Mouse (Mus musculus) lung, adult 2 months (tissue): ENCODE measurements around the gene Eml5. TPM values are rescaled to one million over a fixed set of nuclear protein-coding genes. Genes with fewer than 3 reads are reported as not detected.

Source experiments
- DNase-seq: peaks from one replicate; pipeline ENCODE4 v3.0.0; 2022
- H3K4me1 ChIP-seq: fragments of 200-500 bp; 2 replicates; pipeline ENCODE4 v1.6.1; 2011; ENCODE audit warnings: low read length; ENCODE audit not compliant: control insufficient read depth, insufficient read depth
- H3K4me3 ChIP-seq: fragments of 200-500 bp; replicated peaks from 2 replicates; pipeline ENCODE3; 2011; ENCODE audit warnings: low read depth, mild to moderate bottlenecking, control low read depth, low read length; ENCODE audit errors: extremely low read depth
- CTCF ChIP-seq: fragments of 200-500 bp; IDR thresholded peaks from 2 replicates; pipeline ENCODE4 v1.5.1; 2011; ENCODE audit warnings: mild to moderate bottlenecking, low read length, control low read depth; ENCODE audit not compliant: insufficient read depth
- POLR2A ChIP-seq: fragments of 200-500 bp; IDR thresholded peaks from 2 replicates; pipeline ENCODE4 v1.6.1; 2011; ENCODE audit warnings: low read depth, mild to moderate bottlenecking, control low read depth, low read length, borderline replicate concordance; ENCODE audit errors: extremely low read depth
- WGBS: fragments of 180-500 bp; shearing (Covaris S2); methylation state at CpG from one replicate; pipeline ENCODE4 v1.1.7; 2018; 5-methylcytosine and 5-hydroxymethylcytosine counted together
- polyA plus RNA-seq: library from polyadenylated mRNA; depleted of rRNA; stranded (reverse); fragments of >200 nt; gene quantifications from 2 replicates; pipeline ENCODE4 v1.2.3, GENCODE M21; 2012; rRNA removed

Gene Eml5
- polyA plus RNA-seq, 1 experiment, result 3.9 TPM

DNA sequence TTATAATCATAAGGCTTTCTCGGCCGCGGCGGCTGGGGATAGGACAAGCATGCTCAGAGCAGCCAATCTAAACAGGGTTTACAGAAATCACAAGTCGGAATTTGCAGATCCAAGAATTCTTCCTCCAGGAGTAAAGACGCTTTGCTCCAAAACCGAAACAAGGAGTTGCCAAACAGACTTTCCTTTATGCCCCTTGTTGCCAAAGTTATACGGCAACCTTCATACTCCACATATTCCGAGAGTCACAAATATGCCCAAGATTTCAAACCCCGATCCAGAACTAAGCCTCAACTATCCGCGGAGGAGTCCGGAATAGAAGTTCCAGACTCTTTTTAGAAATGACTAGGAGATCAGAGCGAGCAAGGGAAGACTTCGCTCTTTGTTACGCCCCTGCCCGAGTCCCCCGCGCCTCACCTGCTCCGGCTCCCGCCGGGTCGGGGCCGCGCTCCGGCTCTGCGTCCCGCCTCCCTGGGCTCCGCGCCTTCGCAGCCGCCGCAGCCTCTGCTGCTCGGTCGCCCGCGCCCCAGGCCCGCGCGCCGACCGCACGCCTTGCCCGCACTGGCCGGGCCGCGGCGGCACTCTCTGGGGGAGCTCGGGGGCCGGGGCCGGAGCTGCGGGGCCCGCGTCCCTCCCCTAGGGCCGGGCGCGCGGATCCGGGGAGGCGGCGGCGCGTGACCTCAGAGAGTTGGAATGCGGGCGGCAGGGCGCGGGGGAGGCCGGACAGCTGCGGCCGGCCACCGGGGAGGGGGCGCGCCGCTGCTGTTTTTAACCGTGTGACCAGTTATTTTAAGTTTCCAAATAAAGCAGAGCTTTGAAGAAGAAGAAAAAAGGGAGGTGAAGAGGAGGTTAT is 164.1 kb downstream of the Eml5 start, which contains the start of gene Ptpn21:
TSS of gene Ptpn21 (minus strand) at position 455 of the 850 bp plus-strand sequence.
- H3K4me1 ChIP-seq, result peaks cover 7% of the 10 kb centered on the region
- DNase-seq, result peak; percentile 74
- 2% methylated on average over 75 of the region's 75 CpGs for WGBS
- peak within 1 kb of the TSS; percentile 78 for H3K4me3 ChIP-seq
- TF ChIP-seq CTCF (no peak), POLR2A (no peak)

Other genes with a start within 250 kb of the Eml5 start
- gene Ptpn21, start 164.1 kb downstream of the Eml5 start, polyA plus RNA-seq, result 29.0 and 38.6 TPM in 2 replicates
- gene Zc3h14, start 154.5 kb downstream of the Eml5 start, polyA plus RNA-seq, result 34.5 and 48.0 TPM in 2 replicates
- 9.6 and 10.5 TPM in 2 replicates for gene Ttc8, start 19.1 kb upstream of the Eml5 start, polyA plus RNA-seq